In the genomic region with DNA sequence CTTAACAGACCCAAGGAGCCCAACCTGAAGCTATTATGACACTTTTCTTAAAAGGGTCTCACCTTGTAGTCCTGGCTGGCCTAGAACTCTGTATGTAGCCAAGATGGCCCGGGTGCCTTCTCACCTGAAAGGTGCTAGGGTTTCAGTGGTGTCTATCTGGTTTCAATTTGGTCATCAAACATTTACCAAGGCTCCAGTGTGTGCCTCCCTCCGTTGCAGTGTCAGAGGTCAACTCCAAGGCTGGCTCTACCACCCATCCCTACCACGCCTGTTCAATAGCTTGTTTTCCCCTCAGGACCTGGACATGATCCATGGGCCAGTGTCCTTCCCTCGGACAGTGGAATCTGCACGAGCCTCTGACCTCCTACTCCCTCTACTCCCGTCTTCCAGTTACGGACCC, we compare ENCODE assay signal across 1 mouse cellular context.
A peak's percentile ranks its signal among the peaks of the same experiment; 100 is the strongest.
TF ChIP-seq lines count a peak whose summit lies in the region.

No protein-coding gene starts in this region.

TF ChIP-seq in MEL, 35 proteins besides CTCF, POLR2A, EP300 and RAD21:
- TF ChIP-seq ELF1 (IDR thresholded peaks at IDR 0.05; ENCODE audit: low read depth, low read length): no peak
- TF ChIP-seq SMC3 (IDR thresholded peaks at IDR 0.05; ENCODE audit: low read depth, low read length): no peak
- TF ChIP-seq CHD1 (IDR thresholded peaks at IDR 0.05; ENCODE audit: low read depth, low read length): no peak
- TF ChIP-seq POLR2AphosphoS2 (IDR thresholded peaks at IDR 0.05; ENCODE audit: low read length): peak; percentile 77
